Mouse (Mus musculus) lung, adult 2 months (tissue): Measurements from ENCODE around the gene Hk1. TPM values are rescaled to one million over a fixed set of nuclear protein-coding genes. Genes with fewer than 3 reads are reported as not detected.

ENCODE experiments used
- DNase-seq: peaks from one replicate; pipeline ENCODE4 v3.0.0; 2022
- H3K4me1 ChIP-seq: fragments of 200-500 bp; 2 replicates; pipeline ENCODE4 v1.6.1; 2011; ENCODE audit warnings: low read length; ENCODE audit not compliant: control insufficient read depth, insufficient read depth
- H3K4me3 ChIP-seq: fragments of 200-500 bp; replicated peaks from 2 replicates; pipeline ENCODE3; 2011; ENCODE audit warnings: low read depth, mild to moderate bottlenecking, control low read depth, low read length; ENCODE audit errors: extremely low read depth
- CTCF ChIP-seq: fragments of 200-500 bp; IDR thresholded peaks from 2 replicates; pipeline ENCODE4 v1.5.1; 2011; ENCODE audit warnings: mild to moderate bottlenecking, low read length, control low read depth; ENCODE audit not compliant: insufficient read depth
- POLR2A ChIP-seq: fragments of 200-500 bp; IDR thresholded peaks from 2 replicates; pipeline ENCODE4 v1.6.1; 2011; ENCODE audit warnings: low read depth, mild to moderate bottlenecking, control low read depth, low read length, borderline replicate concordance; ENCODE audit errors: extremely low read depth
- WGBS: fragments of 180-500 bp; shearing (Covaris S2); methylation state at CpG from one replicate; pipeline ENCODE4 v1.1.7; 2018; 5-methylcytosine and 5-hydroxymethylcytosine counted together
- polyA plus RNA-seq: library from polyadenylated mRNA; depleted of rRNA; stranded (reverse); fragments of >200 nt; gene quantifications from 2 replicates; pipeline ENCODE4 v1.2.3, GENCODE M21; 2012

Gene Hk1
- polyA plus RNA-seq, 1 experiment = 45.5 TPM

DNA sequence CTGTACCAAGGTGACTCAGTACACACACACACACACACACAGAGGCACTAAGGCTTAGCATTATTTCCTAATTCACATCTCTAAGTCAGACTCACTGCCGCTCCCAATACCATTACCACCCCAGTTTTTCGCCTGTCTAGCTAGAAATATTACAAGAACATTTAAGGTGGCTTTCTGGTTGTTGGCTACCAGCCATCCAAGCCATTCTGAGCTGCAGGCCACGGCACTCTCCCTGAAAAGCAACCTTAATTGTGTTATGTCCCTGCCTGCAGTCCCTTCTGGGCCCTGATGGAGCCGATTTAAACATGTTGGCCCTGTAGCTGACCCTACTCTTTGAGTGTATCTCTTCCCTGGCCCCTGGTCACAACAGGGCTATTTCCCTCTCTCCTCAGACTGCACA, 37.8 kb downstream of the Hk1 start:
- H3K4me3 ChIP-seq = no peak overlapping the region
- WGBS = 90% methylated on average over 4 of the region's 4 CpGs
- no peak for DNase-seq
- H3K4me1 ChIP-seq = peaks cover 12% of the 10 kb centered on the region
- TF ChIP-seq CTCF (no peak), POLR2A (no peak)

DNA sequence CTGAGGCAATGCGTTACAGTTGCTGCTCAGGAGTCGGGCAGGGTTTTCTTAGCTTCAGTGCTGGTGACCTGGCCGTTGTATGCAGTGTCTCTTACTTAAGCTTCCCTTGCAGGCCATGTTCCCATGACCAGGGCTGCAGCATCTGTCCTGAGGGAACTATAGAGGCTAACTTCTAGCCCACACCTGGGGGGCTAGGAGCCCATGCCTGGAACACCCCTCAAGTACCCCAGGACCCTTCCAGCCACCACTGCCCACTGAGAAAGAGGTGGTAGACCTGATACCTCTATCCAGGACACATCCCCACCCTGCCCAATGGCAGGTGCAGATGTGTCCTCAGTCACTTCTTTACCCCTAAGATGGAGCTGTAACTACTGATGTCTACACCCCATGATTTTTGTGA, 38.7 kb downstream of the Hk1 start:
- 10% methylated on average over 3 of the region's 3 CpGs for WGBS
- TF ChIP-seq CTCF (no peak), POLR2A (no peak)

DNA sequence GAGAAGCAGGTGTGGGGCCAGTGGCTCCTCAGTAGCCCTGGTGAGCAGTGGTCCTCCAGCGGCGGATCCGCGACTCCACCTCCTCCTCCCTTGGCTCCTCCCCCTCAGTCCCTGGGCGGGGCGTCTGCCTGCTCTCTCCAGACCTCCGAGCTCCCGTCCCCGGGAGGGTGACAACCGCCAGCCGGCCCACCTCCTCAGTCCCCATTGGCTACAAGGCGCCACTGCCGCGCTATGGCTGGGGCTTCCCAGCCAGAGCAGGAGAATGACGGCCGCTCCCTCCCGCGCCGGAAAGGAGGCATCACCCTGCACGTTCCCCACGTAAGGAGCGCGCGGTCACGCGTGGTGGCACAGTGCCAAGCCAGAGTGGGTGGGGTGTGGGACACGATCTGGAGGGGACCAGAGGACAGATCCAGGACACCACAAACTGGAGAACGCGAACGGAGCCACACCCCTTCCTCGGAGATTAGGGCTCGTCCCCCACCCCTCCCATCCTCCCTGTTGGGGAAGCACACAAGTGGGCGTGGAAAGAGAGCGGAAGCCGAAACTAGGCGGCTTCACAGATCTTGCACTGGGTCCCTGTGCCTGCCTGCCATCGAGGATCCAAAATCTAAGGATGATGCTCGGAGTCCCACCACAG, 39.5 kb downstream of the Hk1 start:
- peak; percentile 98 for DNase-seq
- Histone ChIP-seq H3K4me1 (peaks cover 17% of the 10 kb centered on the region), H3K4me3 (peak overlapping the region; percentile 94)
- TF ChIP-seq POLR2A = peak; percentile 70; the same call in 1 of the 2 replicates
- TF ChIP-seq CTCF = no peak
- under 1% methylated on average over 36 of the region's 38 CpGs for WGBS

More for the DNA sequence above, 38.7 kb downstream of the Hk1 start:
- Histone ChIP-seq H3K4me1 (peaks cover 17% of the 10 kb centered on the region), H3K4me3 (peak overlapping the region; percentile 94)
- no peak for DNase-seq

DNA sequence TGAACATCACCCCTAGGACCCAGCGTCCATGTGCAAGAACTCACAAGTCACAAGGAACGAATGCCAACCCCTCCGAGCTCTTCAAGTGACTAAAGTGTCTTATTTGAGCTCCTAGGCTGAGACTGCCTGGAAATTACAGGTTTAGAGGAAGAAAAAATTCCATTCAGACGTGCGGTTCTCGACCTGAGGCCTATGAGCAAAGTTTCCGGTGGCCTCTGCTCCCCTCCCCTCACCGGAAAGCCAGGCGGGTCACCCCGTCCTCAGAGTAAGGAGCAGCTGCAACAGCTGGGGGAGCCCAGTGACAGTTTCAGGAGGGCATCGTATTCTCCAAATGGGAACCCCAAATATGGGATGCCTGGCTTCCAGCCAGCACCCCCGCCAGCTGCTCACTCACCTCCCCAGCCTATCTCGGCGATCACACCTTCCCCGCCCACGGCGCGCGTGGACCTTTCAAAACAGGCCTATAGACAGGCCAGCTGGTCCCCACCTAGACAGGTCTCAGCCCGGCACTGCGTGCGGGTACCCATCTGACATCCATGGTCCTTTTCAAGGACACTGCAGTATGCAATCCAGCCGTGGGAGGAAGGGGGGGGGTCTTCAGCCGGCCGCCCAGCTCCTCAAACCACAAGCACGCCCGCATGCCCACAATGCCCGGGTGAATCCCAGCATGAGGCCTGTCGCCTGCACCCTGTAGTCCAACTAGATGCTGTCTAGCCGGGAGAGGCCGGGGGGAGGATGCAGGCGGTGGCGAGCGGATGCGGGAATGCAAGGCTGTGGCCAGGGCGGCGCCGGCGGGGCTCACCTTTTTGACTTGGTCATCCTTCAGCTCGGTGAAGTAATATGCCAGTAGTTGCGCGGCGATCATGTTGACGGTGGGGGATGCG, 40.3 kb downstream of the Hk1 start:
- DNase-seq = peak; percentile 38

DNA sequence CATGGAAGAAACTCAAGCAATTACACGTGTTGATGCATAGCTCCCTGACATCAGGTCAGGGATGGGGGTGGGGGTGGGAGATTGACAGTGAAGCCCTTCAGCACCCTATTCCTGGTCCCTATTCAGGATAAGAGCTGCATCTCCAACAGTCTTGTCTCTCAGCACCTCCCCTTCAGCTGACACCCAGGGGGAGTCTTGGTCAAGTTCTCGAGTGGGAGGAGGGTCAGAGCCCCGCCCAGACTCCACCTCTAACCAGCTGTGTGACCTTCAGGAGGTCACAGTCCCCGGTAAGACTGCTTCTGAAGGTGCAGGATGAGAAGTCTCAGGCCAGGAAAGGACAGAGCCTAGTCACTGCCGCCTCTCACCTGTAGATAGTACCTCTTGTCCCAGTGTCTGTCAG, 41.1 kb downstream of the Hk1 start:
- TF ChIP-seq POLR2A (no peak), CTCF (no peak)
- H3K4me3 ChIP-seq = no peak overlapping the region
- whole genome bisulfite sequencing = 33% methylated on average over 5 of the region's 5 CpGs
- no peak for DNase-seq
- peaks cover 17% of the 10 kb centered on the region for H3K4me1 ChIP-seq

More for the DNA sequence above, 40.3 kb downstream of the Hk1 start:
- WGBS = under 1% methylated on average over 45 of the region's 45 CpGs
- peaks cover 17% of the 10 kb centered on the region for H3K4me1 ChIP-seq
- no peak for TF ChIP-seq POLR2A
- H3K4me3 ChIP-seq = peak overlapping the region; percentile 94

DNA sequence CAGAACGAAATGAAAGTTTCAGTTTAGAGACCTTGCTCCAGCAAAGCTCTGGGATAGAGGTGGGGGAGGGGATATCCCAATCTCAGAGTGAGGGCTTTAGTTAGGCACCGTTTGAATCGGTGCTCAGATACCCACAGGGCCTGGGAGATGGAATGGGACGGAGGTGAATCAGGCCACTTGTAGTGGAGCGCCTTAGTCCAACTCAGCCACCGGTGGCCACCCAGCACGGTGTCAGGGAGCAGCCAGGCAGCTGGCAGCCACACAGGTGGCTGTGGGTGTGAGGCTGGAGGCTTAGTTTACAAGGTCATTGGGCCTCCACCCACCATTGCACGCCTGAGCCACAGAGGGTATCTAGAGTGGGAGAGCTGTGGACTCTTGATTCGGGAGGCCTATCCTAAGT, 41.5 kb downstream of the Hk1 start:
- 50% methylated on average over 9 of the region's 9 CpGs for WGBS
- no peak for TF ChIP-seq CTCF
- no peak for TF ChIP-seq POLR2A
- Histone ChIP-seq H3K4me1 (peaks cover 17% of the 10 kb centered on the region), H3K4me3 (no peak overlapping the region)
- DNase-seq = no peak

DNA sequence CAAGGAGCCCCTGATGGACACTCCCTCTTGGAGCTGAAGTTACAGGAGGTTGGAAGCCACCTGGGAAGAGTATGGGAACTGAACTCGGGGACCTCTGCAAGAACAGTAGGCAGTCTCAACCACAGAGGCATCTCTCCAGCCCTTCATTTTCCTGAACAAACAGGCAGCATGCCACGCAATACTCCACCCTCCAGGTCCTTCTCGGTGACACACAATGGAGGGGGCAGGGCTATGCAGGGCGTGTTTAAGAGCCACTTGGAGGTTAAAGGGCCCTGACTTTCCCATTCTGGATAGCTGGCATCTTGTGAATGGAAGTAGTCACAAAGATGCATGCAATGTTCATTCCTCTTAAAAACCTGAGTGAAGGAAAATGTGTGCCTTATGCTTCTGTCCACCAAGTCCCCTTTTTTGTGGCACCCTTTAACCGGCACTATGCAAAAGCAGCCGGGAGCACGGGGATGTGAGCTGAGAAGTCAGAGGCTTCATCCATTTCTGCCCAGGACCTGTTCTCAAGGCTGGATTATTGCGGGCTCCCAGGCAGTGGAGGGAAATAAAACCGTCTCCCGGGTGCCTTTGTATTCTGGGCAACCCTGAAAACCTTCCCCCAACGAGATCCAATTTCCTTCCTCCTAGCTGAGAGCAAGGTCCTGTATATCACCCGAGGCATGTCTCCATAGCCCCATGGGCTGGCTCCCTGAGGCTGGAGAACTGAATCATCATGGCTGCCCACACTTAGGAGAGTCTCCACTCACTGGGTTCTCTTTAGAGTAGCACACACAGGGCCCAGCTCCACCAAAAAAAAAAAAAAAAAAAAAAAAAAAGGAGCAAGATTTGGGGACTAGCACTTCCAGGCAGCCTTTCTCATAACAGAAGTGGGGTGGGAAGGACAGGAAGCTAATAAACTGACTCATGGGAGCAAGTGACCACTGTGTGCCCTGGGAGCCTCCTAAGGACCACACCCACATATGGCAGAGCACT, 42.8 kb downstream of the Hk1 start:
- no peak overlapping the region for H3K4me3 ChIP-seq
- peaks cover 17% of the 10 kb centered on the region for H3K4me1 ChIP-seq
- 27% methylated on average over 12 of the region's 12 CpGs for WGBS
- TF ChIP-seq POLR2A (no peak), CTCF (no peak)
- DNase-seq = peak; percentile 78

DNA sequence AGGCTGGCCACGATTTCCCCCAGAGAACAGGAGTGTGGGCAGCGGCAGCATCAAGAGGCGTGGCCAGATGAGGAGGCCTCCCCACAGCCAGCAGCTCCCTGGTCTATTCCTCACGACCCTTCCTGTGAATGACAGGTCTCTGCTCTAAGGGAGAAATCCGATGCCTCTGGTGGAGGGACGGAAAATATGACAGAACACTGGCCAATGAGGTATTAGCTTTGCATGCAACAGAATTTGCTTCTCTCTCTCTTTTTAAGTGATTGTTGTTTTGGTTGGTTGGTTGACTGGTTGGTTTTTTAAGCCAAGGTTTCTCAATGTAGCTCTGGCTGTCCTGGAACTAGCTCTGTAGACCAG, 44.3 kb downstream of the Hk1 start:
- Histone ChIP-seq H3K4me1 (peaks cover 15% of the 10 kb centered on the region), H3K4me3 (no peak overlapping the region)
- WGBS = 44% methylated on average over 6 of the region's 6 CpGs
- DNase-seq = no peak
- TF ChIP-seq CTCF = no peak
- TF ChIP-seq POLR2A = no peak
